Mouse (Mus musculus) ES-Bruce4 (cell line): ENCODE results near the gene Galnt16.

ENCODE experiments used
- CTCF ChIP-seq: IDR thresholded peaks from one replicate; pipeline ENCODE4 v1.8.1; 2011; ENCODE audit warnings: low read depth, low read length
- EP300 ChIP-seq: IDR thresholded peaks from 2 replicates; pipeline ENCODE4 v1.6.1; 2011; ENCODE audit warnings: low read depth, low read length; ENCODE audit not compliant: insufficient read depth
- POLR2A ChIP-seq: IDR thresholded peaks from one replicate; pipeline ENCODE4 v1.8.1; 2011; ENCODE audit warnings: low read length; ENCODE audit not compliant: insufficient read depth

- TF ChIP-seq EP300 (no peak), CTCF (no peak), POLR2A (no peak)
Measured at GRCm38 (mm10) chr12:80500506-80500905, 17.6 kb upstream of the Galnt16 start.
